Mouse (Mus musculus): ENCODE results near the gene Glyr1. TPM values are rescaled to one million over a fixed set of nuclear protein-coding genes. Genes with fewer than 3 reads are reported as not detected.

The Glyr1 gene
- 47.6 TPM for polyA plus RNA-seq (2012; fragmentation: generic; extraction: Trizol)
- long read RNA-seq, experiment 1, transcript Glyr1-202 (16 exons, 3,292 nt), result minor isoform, 15 of 45 reads
- long read RNA-seq, experiment 1, transcript Glyr1-201 (16 exons, 3,280 nt), result major isoform, 17 of 45 reads
- long read RNA-seq, experiment 1, partial matches to known transcripts, result 3 of 45 reads
- long read RNA-seq, experiment 1, other reads (novel, unspliced or antisense), result 10 of 45 reads
- long read RNA-seq, experiment 2, transcript Glyr1-201 (16 exons, 3,280 nt), result minor isoform, 272 of 676 reads
- long read RNA-seq, experiment 2, transcript Glyr1-202 (16 exons, 3,292 nt), result major isoform, 304 of 676 reads
- long read RNA-seq, experiment 2, partial matches to known transcripts, result 15 of 676 reads
- long read RNA-seq, experiment 2, other reads (novel, unspliced or antisense), result 84 of 676 reads

- Histone ChIP-seq H3K27me3 (ENCODE audit: control insufficient read depth, insufficient read depth, insufficient read length) (no peaks in the 10 kb centered on the region), H3K36me3 (ENCODE audit: control insufficient read depth, insufficient read depth) (peaks cover 46% of the 10 kb centered on the region), H3K4me3 (ENCODE audit: insufficient read depth, poor library complexity, severe bottlenecking) (peak within 1 kb of the TSS; percentile 90), H3ac (ENCODE audit: control insufficient read depth, insufficient read length, low read depth) (peak within 1 kb of the TSS; percentile 91), H3K79me3 (ENCODE audit: low read depth) (peaks cover 42% of the 10 kb centered on the region), H3K79me2 (ENCODE audit: control insufficient read depth, insufficient read depth) (peaks cover 82% of the 10 kb centered on the region)
- peak; percentile 70 for TF ChIP-seq MAX (IDR thresholded peaks at IDR 0.05)
- TF ChIP-seq MYOD1 (IDR thresholded peaks at IDR 0.05; ENCODE audit: control insufficient read depth, insufficient read length, low read depth), result no peak
- peak; percentile 99 for TF ChIP-seq USF1 (IDR thresholded peaks at IDR 0.05; ENCODE audit: low read depth)
- no peak for TF ChIP-seq FOSL1 (IDR thresholded peaks at IDR 0.05; ENCODE audit: insufficient read depth, low read length, poor library complexity, severe bottlenecking)
These were observed at the start of gene Glyr1, which contains the start of gene Ubn1 for GRCm38 (mm10) chr16:5049774-5050234. Gene Glyr1 (minus strand): TSS chr16:5049863. Gene Ubn1 (plus strand): TSS chr16:5050057.

GRCm38 (mm10) chr16:5096504-5096903 is 46.8 kb upstream of the Glyr1 start:
- no peak for TF ChIP-seq MYOD1 (IDR thresholded peaks at IDR 0.05; ENCODE audit: control insufficient read depth, insufficient read length, low read depth)
- no peak for TF ChIP-seq CEBPB (IDR thresholded peaks at IDR 0.05; ENCODE audit: low read depth)
- TF ChIP-seq USF1 (IDR thresholded peaks at IDR 0.05; ENCODE audit: low read depth), result no peak
- TF ChIP-seq FOSL1 (IDR thresholded peaks at IDR 0.05; ENCODE audit: insufficient read depth, low read length, poor library complexity, severe bottlenecking), result no peak
- no peak for TF ChIP-seq MAX (IDR thresholded peaks at IDR 0.05)
- TF ChIP-seq CTCF (IDR thresholded peaks at IDR 0.05; ENCODE audit: control insufficient read depth, insufficient read depth, insufficient read length), result no peak
- TF ChIP-seq MYOG (IDR thresholded peaks at IDR 0.05; ENCODE audit: control insufficient read depth, extremely low read depth, insufficient read length), result no peak
- H3K36me3 ChIP-seq (ENCODE audit: control insufficient read depth, insufficient read depth), result no peaks in the 10 kb centered on the region
- no peak overlapping the region for H3K4me3 ChIP-seq (ENCODE audit: insufficient read depth, poor library complexity, severe bottlenecking)

GRCm38 (mm10) chr16:5093285-5093684 is 43.6 kb upstream of the Glyr1 start:
- no peaks in the 10 kb centered on the region for H3K79me2 ChIP-seq (ENCODE audit: control insufficient read depth, insufficient read depth)
- TF ChIP-seq MYOD1 (IDR thresholded peaks at IDR 0.05; ENCODE audit: control insufficient read depth, insufficient read length, low read depth) (no peak), FOSL1 (IDR thresholded peaks at IDR 0.05; ENCODE audit: insufficient read depth, low read length, poor library complexity, severe bottlenecking) (no peak), MAX (IDR thresholded peaks at IDR 0.05) (no peak), USF1 (IDR thresholded peaks at IDR 0.05; ENCODE audit: low read depth) (no peak), MYOG (IDR thresholded peaks at IDR 0.05; ENCODE audit: control insufficient read depth, extremely low read depth, insufficient read length) (no peak), CTCF (IDR thresholded peaks at IDR 0.05; ENCODE audit: control insufficient read depth, insufficient read depth, insufficient read length) (no peak), CEBPB (IDR thresholded peaks at IDR 0.05; ENCODE audit: low read depth) (no peak)
- H3K4me3 ChIP-seq (ENCODE audit: insufficient read depth, poor library complexity, severe bottlenecking), result no peak overlapping the region
- no peak overlapping the region for H3ac ChIP-seq (ENCODE audit: control insufficient read depth, insufficient read length, low read depth)
- no peaks in the 10 kb centered on the region for H3K79me3 ChIP-seq (ENCODE audit: low read depth)
- peaks cover 3% of the 10 kb centered on the region for H3K36me3 ChIP-seq (ENCODE audit: control insufficient read depth, insufficient read depth)
- H3K27me3 ChIP-seq (ENCODE audit: control insufficient read depth, insufficient read depth, insufficient read length), result peaks cover 7% of the 10 kb centered on the region

More at GRCm38 (mm10) chr16:5096504-5096903, 46.8 kb upstream of the Glyr1 start:
- Histone ChIP-seq H3K79me2 (ENCODE audit: control insufficient read depth, insufficient read depth) (no peaks in the 10 kb centered on the region), H3K27me3 (ENCODE audit: control insufficient read depth, insufficient read depth, insufficient read length) (peaks cover 35% of the 10 kb centered on the region), H3K79me3 (ENCODE audit: low read depth) (no peaks in the 10 kb centered on the region), H3ac (ENCODE audit: control insufficient read depth, insufficient read length, low read depth) (no peak overlapping the region)

- peaks cover 31% of the 10 kb centered on the region for H3K36me3 ChIP-seq (ENCODE audit: control insufficient read depth, insufficient read depth)
- no peak for TF ChIP-seq MYOD1 (IDR thresholded peaks at IDR 0.05; ENCODE audit: control insufficient read depth, insufficient read length, low read depth)
- no peak overlapping the region for H3K4me3 ChIP-seq (ENCODE audit: insufficient read depth, poor library complexity, severe bottlenecking)
These were observed 39.4 kb upstream of the Glyr1 start for GRCm38 (mm10) chr16:5089021-5089420.

GRCm38 (mm10) chr16:5086179-5086578 is 36.5 kb upstream of the Glyr1 start:
- Histone ChIP-seq H3K4me3 (ENCODE audit: insufficient read depth, poor library complexity, severe bottlenecking) (no peak overlapping the region), H3K36me3 (ENCODE audit: control insufficient read depth, insufficient read depth) (peaks cover 52% of the 10 kb centered on the region), H3K79me3 (ENCODE audit: low read depth) (no peaks in the 10 kb centered on the region), H3K79me2 (ENCODE audit: control insufficient read depth, insufficient read depth) (no peaks in the 10 kb centered on the region), H3K27me3 (ENCODE audit: control insufficient read depth, insufficient read depth, insufficient read length) (no peaks in the 10 kb centered on the region), H3ac (ENCODE audit: control insufficient read depth, insufficient read length, low read depth) (no peak overlapping the region)
- TF ChIP-seq CTCF (IDR thresholded peaks at IDR 0.05; ENCODE audit: control insufficient read depth, insufficient read depth, insufficient read length) (no peak), MYOD1 (IDR thresholded peaks at IDR 0.05; ENCODE audit: control insufficient read depth, insufficient read length, low read depth) (no peak), CEBPB (IDR thresholded peaks at IDR 0.05; ENCODE audit: low read depth) (no peak), USF1 (IDR thresholded peaks at IDR 0.05; ENCODE audit: low read depth) (no peak), MYOG (IDR thresholded peaks at IDR 0.05; ENCODE audit: control insufficient read depth, extremely low read depth, insufficient read length) (no peak)

More at GRCm38 (mm10) chr16:5089021-5089420, 39.4 kb upstream of the Glyr1 start:
- Histone ChIP-seq H3K79me3 (ENCODE audit: low read depth) (no peaks in the 10 kb centered on the region), H3K79me2 (ENCODE audit: control insufficient read depth, insufficient read depth) (no peaks in the 10 kb centered on the region), H3ac (ENCODE audit: control insufficient read depth, insufficient read length, low read depth) (no peak overlapping the region), H3K27me3 (ENCODE audit: control insufficient read depth, insufficient read depth, insufficient read length) (no peaks in the 10 kb centered on the region)

GRCm38 (mm10) chr16:5085196-5085595 is 35.5 kb upstream of the Glyr1 start:
- Histone ChIP-seq H3K4me3 (ENCODE audit: insufficient read depth, poor library complexity, severe bottlenecking) (no peak overlapping the region), H3K36me3 (ENCODE audit: control insufficient read depth, insufficient read depth) (peaks cover 53% of the 10 kb centered on the region), H3ac (ENCODE audit: control insufficient read depth, insufficient read length, low read depth) (no peak overlapping the region), H3K27me3 (ENCODE audit: control insufficient read depth, insufficient read depth, insufficient read length) (no peaks in the 10 kb centered on the region), H3K79me3 (ENCODE audit: low read depth) (no peaks in the 10 kb centered on the region), H3K79me2 (ENCODE audit: control insufficient read depth, insufficient read depth) (no peaks in the 10 kb centered on the region)
- no peak for TF ChIP-seq MAX (IDR thresholded peaks at IDR 0.05)
- TF ChIP-seq USF1 (IDR thresholded peaks at IDR 0.05; ENCODE audit: low read depth), result no peak
- TF ChIP-seq FOSL1 (IDR thresholded peaks at IDR 0.05; ENCODE audit: insufficient read depth, low read length, poor library complexity, severe bottlenecking), result no peak
- no peak for TF ChIP-seq MYOD1 (IDR thresholded peaks at IDR 0.05; ENCODE audit: control insufficient read depth, insufficient read length, low read depth)
- no peak for TF ChIP-seq CTCF (IDR thresholded peaks at IDR 0.05; ENCODE audit: control insufficient read depth, insufficient read depth, insufficient read length)
- TF ChIP-seq MYOG (IDR thresholded peaks at IDR 0.05; ENCODE audit: control insufficient read depth, extremely low read depth, insufficient read length), result no peak
- TF ChIP-seq CEBPB (IDR thresholded peaks at IDR 0.05; ENCODE audit: low read depth), result no peak
